In the genomic region with DNA sequence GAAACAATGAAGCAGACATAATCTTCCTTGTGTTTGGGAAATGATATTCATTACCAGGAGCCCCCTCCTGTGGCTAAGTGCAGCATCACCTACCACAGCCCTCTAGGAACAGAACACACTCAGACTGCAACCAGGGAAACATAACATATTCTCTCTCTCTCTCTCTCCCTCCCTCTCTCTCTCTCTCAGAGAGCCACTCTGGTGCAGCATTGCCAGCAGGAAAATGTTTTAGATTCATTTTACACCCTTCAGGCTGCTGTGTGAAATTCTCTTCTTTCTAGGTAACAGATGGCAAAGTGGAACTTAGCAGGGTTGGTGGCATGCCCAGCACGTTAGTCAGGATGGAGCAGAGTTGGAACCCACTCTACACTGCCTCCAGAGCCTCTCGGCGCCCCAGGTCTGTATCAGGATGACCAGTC, we compare ENCODE assay signal across 12 mouse cellular contexts. TPM values are rescaled to one million over a fixed set of nuclear protein-coding genes. Genes with fewer than 3 reads are reported as not detected.
DNase-seq lines count a peak whose midpoint lies in the region; ATAC-seq and TF ChIP-seq lines count a peak whose summit lies in the region.
"Had no signal": no experiment of that assay in that cellular context is flagged by ENCODE, and none has a peak within 500 bp of the region (broad histone marks: within the 10 kb centered on the region; RNA-seq: fewer than 3 reads in every experiment).

No protein-coding gene starts in this region.

- no peaks in the 10 kb centered on the region for H3K9me3 ChIP-seq in heart, embryonic 10.5 days
- 0 out of 2 replicates have a peak, but pooled peaks cover under 1% of the 10 kb centered on the region for H3K9me3 ChIP-seq in kidney, embryonic 16.5 days (ENCODE audit: low read length)
- H3K9me3 ChIP-seq: liver, embryonic 15.5 days had no signal

- H3K27ac ChIP-seq in heart, embryonic 10.5 days, result 0 out of 2 replicates have a peak overlapping the region, but pooled peaks have one; percentile 36
- peak overlapping the region; percentile 59; the same call in 1 of the 2 replicates for H3K27ac ChIP-seq in left cerebral cortex, adult 2 months
- no peak overlapping the region for H3K27ac ChIP-seq in kidney, embryonic 16.5 days (ENCODE audit: low read length)
- H3K27ac ChIP-seq: liver, embryonic 15.5 days had no signal

- 68% methylated on average over 3 of the region's 3 CpGs for WGBS in heart, embryonic 10.5 days
- WGBS in kidney, embryonic 16.5 days, result 80% methylated on average over 3 of the region's 3 CpGs

- intact Hi-C loops in left cerebral cortex, adult 2 months (cut with DNase I), result no loop called here

- H3K4me2 ChIP-seq in kidney, embryonic 16.5 days (replicated peaks; ENCODE audit: low read depth, low read length), result no peak overlapping the region
- H3K4me2 ChIP-seq: liver, embryonic 15.5 days had no signal

- no peak for DNase-seq in heart, embryonic 10.5 days (ENCODE audit: low spot score)
- DNase-seq in heart, adult 11 months, result no peak
- DNase-seq in 416B (ENCODE audit: low read depth), result peak; percentile 65
- DNase-seq in cerebellum, postnatal 14 days, result peak; percentile 29 to 47
- peak in 1 of 2 experiments; percentile 49 for DNase-seq in left cerebral cortex, adult 2 months (ENCODE audit: extremely low spot score in 1 of 2, low spot score in 2 of 2)
- no peak for DNase-seq in spleen, postnatal 10 days (ENCODE audit: low spot score in 2 of 2)
- DNase-seq in urinary bladder, postnatal 10 days (ENCODE audit: low spot score), result no peak
- DNase-seq: adrenal gland, postnatal 36 days; heart, postnatal 36 days had no signal

- TF ChIP-seq CTCF in left cerebral cortex, adult 2 months (IDR thresholded peaks at IDR 0.05), result peak; percentile 46

- no peak overlapping the region for H3K9ac ChIP-seq in kidney, embryonic 16.5 days (replicated peaks; ENCODE audit: low read length)
- H3K9ac ChIP-seq: liver, embryonic 15.5 days had no signal

- no peak overlapping the region for H3K4me3 ChIP-seq in heart, embryonic 10.5 days
- H3K4me3 ChIP-seq in left cerebral cortex, adult 2 months, result no peak overlapping the region
- no peak overlapping the region for H3K4me3 ChIP-seq in kidney, embryonic 16.5 days (ENCODE audit: low read length)
- H3K4me3 ChIP-seq: erythroblast, embryonic 14.5 days; liver, embryonic 15.5 days had no signal

- peaks cover 33% of the 10 kb centered on the region for H3K4me1 ChIP-seq in heart, embryonic 10.5 days
- no peaks in the 10 kb centered on the region for H3K4me1 ChIP-seq in kidney, embryonic 16.5 days (ENCODE audit: insufficient read depth, low read length)
- H3K4me1 ChIP-seq: liver, embryonic 15.5 days had no signal

- H3K36me3 ChIP-seq in heart, embryonic 10.5 days, result no peaks in the 10 kb centered on the region
- H3K36me3 ChIP-seq in kidney, embryonic 16.5 days (ENCODE audit: insufficient read depth, low read length), result no peaks in the 10 kb centered on the region
- H3K36me3 ChIP-seq: liver, embryonic 15.5 days had no signal

- ATAC-seq in kidney, embryonic 16.5 days (ENCODE audit: low FRiP score, low TSS enrichment), result no peak

- H3K27me3 ChIP-seq in heart, embryonic 10.5 days (ENCODE audit: insufficient read depth, poor library complexity, severe bottlenecking), result no peaks in the 10 kb centered on the region
- H3K27me3 ChIP-seq in kidney, embryonic 16.5 days (ENCODE audit: insufficient read depth, low read length), result no peaks in the 10 kb centered on the region
- H3K27me3 ChIP-seq: liver, embryonic 15.5 days had no signal

RNA-seq across cellular contexts. Expression of a gene that starts 22.7 kb away (rescaled TPM):
- polyA plus RNA-seq in heart, embryonic 10.5 days (2016; fragmentation: Nextera tagmentation; extraction: Ambion mirVana), result 6.7 and 8.0 TPM in 2 replicates
- 1 to 10 TPM; 1.7 to 1.9 TPM for total RNA-seq in left cerebral cortex, adult 2 months (2021)
- 9.6 and 10.1 TPM in 2 replicates for polyA plus RNA-seq in kidney, embryonic 16.5 days (2015; fragmentation: Nextera tagmentation; extraction: Ambion mirVana)
- polyA plus RNA-seq: erythroblast, embryonic 14.5 days had no signal

RNA-seq across cellular contexts. Expression of a gene that starts 42.0 kb away (rescaled TPM):
- 2.4 and 3.9 TPM in 2 replicates for polyA plus RNA-seq in heart, embryonic 10.5 days (2016; fragmentation: Nextera tagmentation; extraction: Ambion mirVana)
- 10 to 100 TPM; 35.9 to 40.4 TPM for total RNA-seq in left cerebral cortex, adult 2 months (2021)
- polyA plus RNA-seq in kidney, embryonic 16.5 days (2015; fragmentation: Nextera tagmentation; extraction: Ambion mirVana), result 5.0 and 5.1 TPM in 2 replicates

Comparison
In these comparisons a context has a peak if more than half of its experiments do, and no peak if none do; other contexts are left out.
1. DNase-seq: peak in 416B (single experiment) and cerebellum, postnatal 14 days (2 of 2); none in heart, embryonic 10.5 days (single experiment), heart, adult 11 months (single experiment), spleen, postnatal 10 days (0 of 2) and urinary bladder, postnatal 10 days (single experiment).